Mouse (Mus musculus): ENCODE data around the gene Nek6.

Gene Nek6

DNA sequence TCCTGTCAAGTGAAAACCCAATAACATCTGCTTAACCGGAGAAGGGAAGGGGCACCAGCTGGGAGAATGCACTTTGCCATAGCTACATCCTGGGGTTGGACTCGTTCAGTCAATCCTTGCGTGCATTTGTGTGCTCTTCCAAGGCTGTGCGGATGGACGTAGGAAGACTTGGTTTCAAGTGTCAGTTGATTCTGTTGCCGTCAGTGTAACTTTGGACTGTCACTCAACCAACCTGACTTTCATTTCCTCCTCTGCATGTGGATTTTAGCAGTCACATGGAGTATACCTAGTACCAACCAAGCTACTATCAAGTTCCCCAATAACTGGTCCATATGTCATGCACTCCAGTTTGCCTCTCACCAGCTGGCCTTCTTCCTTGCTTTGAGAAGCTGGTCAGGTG, 33.5 kb downstream of the Nek6 start:
- POLR2A ChIA-PET: interaction anchor here (0.9 to 8.5 kb wide), 22 partner anchors 8 to 87 kb away, joined by 3 to 141 read pairs (median 5); no protein-coding TSS in a partner anchor
- CTCF ChIA-PET: interaction anchor here in 1 of 4 experiments (0.5 kb wide), 1 partner anchor 188 kb away, joined by 3 read pairs; no protein-coding TSS in a partner anchor

DNA sequence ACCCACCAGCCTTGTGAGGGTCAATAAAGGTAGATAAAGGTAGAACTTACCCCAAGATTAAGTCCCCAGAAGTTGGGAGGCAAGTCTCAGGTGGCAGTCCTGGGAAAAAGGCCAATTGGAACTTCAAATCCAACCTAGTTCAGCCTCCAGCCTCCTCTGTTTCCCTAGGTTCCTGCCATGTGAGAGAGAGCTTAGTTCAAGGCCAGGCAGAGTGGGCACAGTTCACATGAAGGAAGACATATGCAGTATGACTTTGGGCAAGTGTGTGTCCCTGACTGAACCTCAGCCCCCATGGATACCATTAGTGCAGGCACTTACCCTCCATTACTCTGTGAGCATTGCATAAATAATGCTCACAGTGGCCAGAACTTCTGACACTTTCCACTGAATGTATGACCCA, 34.3 kb downstream of the Nek6 start:
- CTCF ChIA-PET: interaction anchor here in 1 of 4 experiments (0.9 kb wide), 1 partner anchor 40 kb away, joined by 3 read pairs; no protein-coding TSS in a partner anchor
- POLR2A ChIA-PET: interaction anchor here in 3 of 4 experiments (0.6 to 8.5 kb wide), 33 partner anchors 8 to 125 kb away, joined by 3 to 141 read pairs (median 4); partner anchors contain the start of gene Nek6 (in 1 of the 3)

DNA sequence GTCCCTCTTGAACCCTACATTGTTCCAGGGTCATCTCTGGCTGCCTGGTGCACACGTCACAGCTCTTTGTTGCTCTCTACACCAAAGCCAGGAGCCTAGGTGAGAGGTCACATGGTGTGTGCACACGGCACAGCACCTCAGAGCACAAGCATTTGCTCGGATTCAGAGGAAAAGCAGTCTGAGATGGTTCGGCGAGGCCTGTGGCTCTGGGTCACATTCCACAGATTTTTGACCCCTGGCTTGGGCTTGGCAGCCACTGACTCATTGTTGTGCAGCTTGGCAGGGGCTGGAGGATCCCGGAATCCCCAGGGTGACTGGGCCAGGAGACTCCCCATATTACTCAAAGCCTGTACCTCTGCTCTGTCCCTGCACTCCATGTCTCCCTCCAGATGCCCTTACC, 34.8 kb downstream of the Nek6 start:
- CTCF ChIA-PET: interaction anchor here in 3 of 4 experiments (0.7 to 1.7 kb wide), 4 partner anchors 36 to 52 kb away, joined by 3 to 6 read pairs (median 4); no protein-coding TSS in a partner anchor
- POLR2A ChIA-PET: interaction anchor here in 3 of 4 experiments (0.6 to 8.5 kb wide), 34 partner anchors 8 to 125 kb away, joined by 3 to 141 read pairs (median 4); partner anchors contain the start of gene Nek6 (in 1 of the 3)

DNA sequence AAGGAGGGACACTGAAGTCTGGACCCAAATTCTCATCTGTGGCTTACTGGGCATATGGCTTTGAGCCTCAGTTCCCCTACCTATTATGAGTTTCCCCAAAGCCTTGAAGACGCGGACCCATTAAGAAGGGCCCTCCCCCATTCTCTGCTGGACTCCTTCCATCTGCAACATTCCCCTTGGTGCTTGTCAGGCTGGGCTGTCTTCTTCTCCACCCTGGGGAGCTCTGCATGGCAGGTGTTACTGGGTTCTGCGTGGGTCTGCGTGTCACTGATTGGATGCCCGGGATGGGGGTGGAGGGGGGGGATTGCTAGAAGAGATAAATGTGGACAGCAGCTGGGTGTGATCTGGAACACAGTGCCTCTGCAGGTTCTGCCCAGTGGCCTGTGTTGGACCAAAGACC, 35.3 kb downstream of the Nek6 start:
- ChIA-PET POLR2A (interaction anchor here in 3 of 4 experiments (1.0 to 8.5 kb wide), 24 partner anchors 9 to 73 kb away, joined by 3 to 141 read pairs (median 4); partner anchors contain the start of gene Nek6 (in 1 of the 3)), CTCF (interaction anchor here in 3 of 4 experiments (0.7 to 1.7 kb wide), 3 partner anchors 37 to 51 kb away, joined by 3 to 6 read pairs (median 4); no protein-coding TSS in a partner anchor)

DNA sequence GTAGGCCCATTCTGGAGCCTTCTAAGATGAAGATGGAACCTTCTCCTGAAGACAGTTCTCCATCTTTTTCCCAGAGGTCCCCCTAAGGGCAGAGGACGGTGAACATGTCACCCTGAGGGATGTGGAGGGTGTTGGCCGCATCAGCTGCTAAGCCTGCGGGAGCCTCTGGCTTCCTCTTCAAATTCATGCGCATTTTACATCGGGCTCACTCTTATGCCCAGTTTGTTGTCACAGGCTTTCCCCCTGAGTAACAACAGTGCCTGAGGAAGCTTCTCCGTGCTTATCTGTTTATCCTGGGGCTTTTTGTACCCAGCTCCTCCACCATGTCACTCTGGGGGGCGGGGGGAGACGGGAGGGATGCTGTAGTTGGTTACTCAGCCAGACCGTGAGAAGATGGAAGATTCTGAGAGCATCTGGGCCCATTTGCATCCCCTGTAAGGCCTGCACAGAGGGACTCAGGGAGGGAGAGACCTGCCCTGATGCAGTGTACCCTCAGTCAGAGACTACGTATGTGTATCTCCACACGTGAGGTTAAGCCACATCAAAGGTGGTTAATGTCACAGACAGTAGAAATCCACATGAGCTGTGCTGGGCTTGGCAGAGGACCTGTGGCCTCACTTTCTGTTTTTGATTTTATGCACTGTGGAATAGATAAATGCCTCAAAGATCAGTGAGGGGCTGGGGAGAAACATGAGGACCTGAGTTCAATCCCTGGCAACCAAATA, 36.5 kb downstream of the Nek6 start:
- CTCF ChIA-PET: interaction anchor here in 2 of 4 experiments (0.7 to 1.7 kb wide), 2 partner anchors 50 to 127 kb away, joined by 3 to 4 read pairs; no protein-coding TSS in a partner anchor
- POLR2A ChIA-PET: interaction anchor here (0.6 to 8.5 kb wide), 15 partner anchors 8 to 62 kb away, joined by 3 to 141 read pairs (median 4); no protein-coding TSS in a partner anchor

DNA sequence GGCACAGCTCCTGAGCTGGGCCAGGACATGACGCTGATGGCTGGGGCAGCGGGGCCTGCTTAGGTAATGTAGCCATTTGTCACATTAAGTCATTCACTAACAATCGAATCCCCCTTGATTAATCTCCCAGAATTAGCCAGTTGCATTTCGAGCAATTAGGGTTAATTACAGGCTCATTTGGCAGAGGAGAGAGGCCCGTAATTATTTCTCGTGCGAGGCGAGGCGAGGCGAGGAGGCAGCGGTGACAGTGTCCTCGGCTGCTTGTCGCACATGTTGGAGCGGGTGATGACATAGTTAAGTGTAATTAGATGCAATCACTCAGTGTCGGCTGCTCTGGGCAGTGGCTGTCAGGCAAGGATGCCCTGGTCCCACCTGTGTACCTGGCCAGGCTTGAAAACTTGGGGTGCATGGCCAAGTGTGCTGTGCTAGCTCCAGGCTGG, 40.6 kb downstream of the Nek6 start:
- POLR2A ChIA-PET: interaction anchor here in 2 of 4 experiments (0.5 to 8.5 kb wide), 7 partner anchors 10 to 137 kb away, joined by 3 to 141 read pairs (median 6); no protein-coding TSS in a partner anchor

DNA sequence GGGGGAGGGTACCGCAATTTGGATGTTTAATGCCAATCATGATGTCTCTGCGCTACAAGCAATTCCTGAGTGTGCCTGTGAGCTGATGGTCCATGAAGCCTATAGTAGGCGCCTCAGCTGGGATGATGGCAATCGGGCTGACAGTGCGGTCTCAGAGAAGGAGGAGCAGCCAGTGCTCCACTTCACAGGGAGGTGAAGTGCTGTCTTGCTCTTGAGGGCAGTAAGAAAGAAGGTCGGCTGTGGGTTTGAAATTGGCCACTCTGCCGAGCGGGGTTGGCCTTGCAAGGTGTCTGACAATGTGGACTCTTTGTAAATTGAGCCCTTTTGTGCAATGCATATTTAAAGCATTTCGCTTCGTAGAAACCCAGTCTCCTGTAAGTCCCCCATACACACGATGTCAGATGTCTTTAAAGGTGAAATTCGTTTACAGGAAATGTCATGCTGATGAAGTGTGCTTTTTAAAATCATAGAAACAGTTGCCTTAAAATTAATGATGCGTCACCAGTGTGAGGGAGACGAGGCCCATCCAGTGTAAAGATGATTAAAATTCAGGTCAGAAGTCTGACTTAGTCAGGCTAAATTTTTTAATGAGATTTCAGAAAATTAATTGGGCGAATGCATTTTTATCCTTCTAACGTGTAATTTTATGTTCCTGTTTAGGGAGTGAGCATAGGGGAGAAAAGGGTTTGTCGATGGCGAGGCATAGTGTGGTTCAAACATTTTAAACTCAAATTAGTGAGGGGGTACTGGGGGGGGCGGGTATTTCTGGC, 43.0 kb downstream of the Nek6 start:
- ChIA-PET POLR2A (interaction anchor here in 3 of 4 experiments (0.7 to 3.4 kb wide), 6 partner anchors 8 to 32 kb away, joined by 3 to 12 read pairs (median 4); no protein-coding TSS in a partner anchor), CTCF (interaction anchor here in 2 of 4 experiments (0.5 to 0.6 kb wide), 2 partner anchors 136 to 867 kb away, joined by 6 to 14 read pairs; no protein-coding TSS in a partner anchor)

More for the DNA sequence above, 40.6 kb downstream of the Nek6 start:
- CTCF ChIA-PET: no interaction called here

DNA sequence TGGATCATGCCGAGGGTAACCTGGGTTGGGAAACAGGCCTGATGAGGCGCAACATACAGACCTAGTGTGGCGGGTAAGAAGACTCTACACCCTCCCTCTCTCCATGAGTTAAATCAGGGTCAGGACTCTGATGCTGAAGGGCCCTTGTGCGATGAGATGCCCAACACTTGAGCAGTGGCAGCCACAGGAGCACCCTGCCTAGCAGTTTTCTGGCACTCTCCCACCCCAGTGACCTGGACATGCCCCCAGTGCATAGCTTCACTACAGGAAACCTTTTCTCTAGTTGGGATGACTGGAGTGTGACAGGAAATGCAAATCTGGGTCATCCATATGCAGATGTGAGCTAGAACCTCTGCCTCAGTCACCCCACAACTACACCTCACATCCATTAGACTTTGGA, 44.2 kb downstream of the Nek6 start:
- ChIA-PET CTCF (no interaction called here), POLR2A (interaction anchor here in 3 of 4 experiments (0.5 to 2.7 kb wide), 20 partner anchors 10 to 71 kb away, joined by 3 to 37 read pairs (median 4); partner anchors contain the start of gene Nek6 (in 1 of the 3))

DNA sequence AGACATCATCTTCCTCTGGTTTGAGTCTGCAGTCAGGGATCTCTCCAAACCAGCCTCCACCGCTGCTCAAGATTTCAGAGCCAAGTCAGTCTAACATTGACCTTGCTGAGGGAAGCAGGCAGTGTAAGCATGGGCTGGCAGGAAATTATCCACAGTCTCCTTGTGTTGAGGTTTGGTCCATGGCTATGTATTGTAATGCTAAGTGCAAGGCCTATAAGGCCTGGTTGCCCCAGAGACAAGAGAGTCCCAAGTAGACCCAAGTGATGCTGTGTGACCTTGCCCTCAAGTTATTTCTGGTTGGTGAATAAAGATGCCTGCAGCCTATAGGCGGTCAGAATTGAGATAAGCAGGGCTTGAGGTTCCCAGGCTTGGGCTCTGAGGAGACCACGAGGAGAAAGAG, 45.3 kb downstream of the Nek6 start:
- CTCF ChIA-PET: no interaction called here

DNA sequence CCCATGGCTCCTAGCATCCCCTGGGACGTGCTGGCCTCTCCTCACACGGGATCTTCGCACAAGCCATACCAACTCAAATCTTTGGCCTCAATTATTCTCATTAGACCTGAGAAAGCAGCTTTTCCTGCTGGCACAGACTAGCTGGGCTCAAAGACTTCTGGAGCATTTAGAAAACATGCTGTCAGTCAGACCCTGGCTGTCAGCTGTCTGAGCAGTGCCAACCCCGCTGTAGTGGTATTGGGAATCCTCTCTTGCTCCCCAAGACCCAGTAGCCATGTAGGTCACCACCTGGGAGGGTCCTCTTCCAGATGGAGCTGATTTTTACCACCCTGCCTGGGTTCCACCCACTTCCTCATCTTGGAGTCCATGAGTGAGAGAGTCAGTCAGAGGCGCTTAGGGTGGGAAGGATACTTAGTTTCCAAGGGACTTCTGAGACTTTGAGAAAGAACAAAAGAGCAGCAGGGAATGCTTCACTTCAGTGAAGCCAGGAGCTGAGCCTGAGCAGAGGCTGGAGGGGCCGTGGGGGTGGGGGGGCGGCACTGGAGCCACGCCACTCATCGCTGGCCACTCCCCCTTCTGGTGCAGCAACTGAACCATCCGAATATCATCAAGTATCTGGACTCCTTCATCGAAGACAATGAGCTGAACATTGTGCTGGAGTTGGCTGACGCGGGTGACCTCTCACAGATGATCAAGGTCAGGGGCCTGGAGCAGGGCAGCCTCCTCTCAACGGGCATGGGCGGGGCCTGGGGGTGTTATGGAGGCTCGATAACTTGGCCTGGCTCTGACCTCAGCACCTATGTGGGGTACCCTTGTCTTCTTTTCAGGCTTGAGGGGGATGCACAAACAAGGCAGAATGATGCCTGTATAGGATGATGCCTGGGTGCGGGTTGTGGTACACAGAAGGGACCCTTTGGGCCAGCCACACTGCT, 49.1 kb downstream of the Nek6 start:
- ChIA-PET CTCF (interaction anchor here in 3 of 4 experiments (0.7 to 1.3 kb wide), 4 partner anchors 23 to 130 kb away, joined by 3 to 5 read pairs (median 3); no protein-coding TSS in a partner anchor), POLR2A (interaction anchor here in 3 of 4 experiments (0.6 to 2.8 kb wide), 18 partner anchors 9 to 987 kb away, joined by 3 to 22 read pairs (median 4); no protein-coding TSS in a partner anchor)

More for the DNA sequence above, 45.3 kb downstream of the Nek6 start:
- POLR2A ChIA-PET: interaction anchor here in 2 of 4 experiments (1.1 to 2.7 kb wide), 9 partner anchors 11 to 53 kb away, joined by 3 to 37 read pairs (median 6); no protein-coding TSS in a partner anchor

DNA sequence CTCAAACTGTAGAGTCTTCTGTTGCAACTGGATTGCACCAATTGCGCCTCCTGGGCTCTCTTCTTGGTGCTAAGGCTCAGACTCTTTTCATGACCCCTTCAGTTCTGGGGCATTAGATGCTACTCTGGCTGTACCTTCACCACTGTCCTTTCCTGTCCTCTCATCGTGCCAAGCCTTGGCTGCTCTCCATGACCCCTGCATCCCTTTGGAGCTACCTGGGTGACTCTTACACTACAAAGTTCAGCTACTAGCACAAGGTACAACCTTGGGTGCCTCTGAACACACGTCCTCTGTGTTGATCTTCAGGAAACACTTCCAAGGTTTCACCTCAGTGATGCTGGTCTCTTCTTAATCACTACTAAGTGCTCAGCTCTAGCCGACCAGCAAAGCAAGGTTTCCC, 51.2 kb downstream of the Nek6 start:
- POLR2A ChIA-PET: interaction anchor here in 1 of 4 experiments (1.0 to 1.8 kb wide), 4 partner anchors 9 to 35 kb away, joined by 3 to 4 read pairs (median 4); no protein-coding TSS in a partner anchor
- CTCF ChIA-PET: no interaction called here

DNA sequence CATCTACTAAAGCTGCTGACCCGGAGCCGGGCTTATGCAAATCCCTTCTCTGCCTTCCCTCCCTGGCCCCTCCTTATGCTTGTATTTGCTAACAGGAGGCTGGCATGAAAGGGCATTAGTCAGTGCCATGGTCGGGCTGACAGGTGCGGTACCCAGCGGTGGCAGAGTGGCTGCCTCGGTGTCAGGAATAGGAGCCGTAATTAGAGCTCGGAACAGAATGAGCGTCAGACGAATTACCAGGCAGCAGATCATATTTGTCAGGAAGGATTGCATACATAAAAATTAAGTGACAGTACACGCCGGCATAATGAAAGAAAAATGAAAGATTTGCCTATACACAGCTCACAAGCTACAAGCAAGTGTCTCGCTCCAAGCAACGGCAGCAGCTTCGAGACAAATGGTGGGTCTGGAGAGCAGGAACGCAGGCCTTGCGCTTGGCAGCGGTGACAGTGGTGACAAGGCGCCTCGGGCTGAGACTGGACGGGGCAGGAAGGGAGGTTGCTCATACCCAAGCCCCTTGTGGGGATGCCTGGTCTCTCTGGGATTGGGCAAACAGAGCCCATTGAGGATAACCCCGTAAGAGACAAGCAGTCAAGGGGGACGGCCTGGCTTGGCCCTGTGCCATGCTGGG, 60.6 kb downstream of the Nek6 start:
- POLR2A ChIA-PET: interaction anchor here in 2 of 4 experiments (0.6 to 1.8 kb wide), 6 partner anchors 9 to 148 kb away, joined by 3 to 4 read pairs (median 3); no protein-coding TSS in a partner anchor

DNA sequence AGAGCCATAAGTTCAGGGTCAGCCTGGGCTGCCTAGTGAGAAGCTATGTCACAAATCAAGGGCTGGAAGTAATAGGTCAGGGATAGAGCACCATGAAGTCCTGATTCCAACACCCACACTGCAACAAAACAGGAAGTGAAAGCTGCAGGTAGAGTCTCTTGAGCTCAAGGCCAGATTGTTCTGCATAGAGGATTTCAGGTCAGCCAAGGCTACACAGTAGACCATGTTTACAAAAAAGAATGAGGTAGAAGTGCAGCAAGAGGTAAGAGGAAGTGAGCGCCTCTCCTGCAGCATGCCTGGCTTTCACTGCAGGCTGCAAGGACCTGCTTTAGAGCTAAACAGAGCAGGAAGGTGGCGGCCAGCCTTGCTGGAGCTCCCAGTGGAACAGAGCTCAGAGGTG, 63.3 kb downstream of the Nek6 start:
- ChIA-PET POLR2A (interaction anchor here in 3 of 4 experiments (1.0 to 1.5 kb wide), 7 partner anchors 8 to 39 kb away, joined by 3 to 8 read pairs (median 4); no protein-coding TSS in a partner anchor), CTCF (interaction anchor here in 1 of 4 experiments (0.5 kb wide), 1 partner anchor 140 kb away, joined by 3 read pairs; no protein-coding TSS in a partner anchor)

More for the DNA sequence above, 60.6 kb downstream of the Nek6 start:
- CTCF ChIA-PET: no interaction called here

DNA sequence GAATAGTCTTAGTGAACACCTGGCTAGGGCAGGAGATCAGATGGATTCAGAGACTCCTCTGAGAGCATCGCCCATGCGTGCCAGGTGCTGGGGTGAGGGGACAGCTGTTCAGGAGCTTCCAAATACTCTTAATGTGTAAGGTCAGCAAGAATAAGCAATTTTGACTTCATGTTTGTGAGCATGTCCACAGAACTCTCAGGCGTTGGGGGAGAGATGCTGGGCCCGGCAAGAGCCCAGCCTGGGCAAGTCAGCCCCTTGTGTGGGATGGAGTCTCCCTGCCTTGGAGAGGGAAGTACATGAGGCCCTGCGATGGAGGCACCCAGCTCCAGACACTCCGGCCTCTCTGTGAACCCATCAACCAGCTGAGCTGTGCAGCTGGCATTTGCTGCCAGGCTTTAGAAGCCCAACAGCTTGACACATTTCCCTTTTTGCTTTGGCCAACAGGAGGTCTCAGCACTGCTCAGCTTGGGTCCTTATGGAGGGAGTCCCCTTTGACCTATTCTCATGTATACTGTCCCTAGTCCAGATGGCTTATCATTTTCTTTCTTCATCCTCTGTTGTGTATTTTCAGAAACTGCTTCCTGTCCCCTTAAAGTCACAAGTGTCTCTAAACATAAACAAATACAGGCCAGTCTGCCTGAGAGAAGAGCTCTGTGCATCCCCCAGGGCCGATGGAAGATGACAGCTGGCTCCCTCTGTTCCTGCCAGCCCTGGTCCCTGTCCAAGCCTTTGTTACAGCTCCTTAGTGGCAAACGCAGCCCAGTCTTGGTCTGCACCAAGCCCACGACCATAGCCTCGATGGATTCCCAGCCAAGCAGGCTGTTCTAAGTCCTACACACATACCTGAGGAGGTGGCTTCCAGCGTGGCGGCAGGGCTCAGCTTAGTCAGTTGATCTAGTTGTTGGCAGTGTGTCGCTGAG, 67.4 kb downstream of the Nek6 start:
- POLR2A ChIA-PET: interaction anchor here in 3 of 4 experiments (1.0 to 2.8 kb wide), 9 partner anchors 10 to 111 kb away, joined by 3 to 13 read pairs (median 4); no protein-coding TSS in a partner anchor
- CTCF ChIA-PET: interaction anchor here in 3 of 4 experiments (0.6 to 2.4 kb wide), 10 partner anchors 11 to 419 kb away, joined by 3 to 9 read pairs (median 4); no protein-coding TSS in a partner anchor

DNA sequence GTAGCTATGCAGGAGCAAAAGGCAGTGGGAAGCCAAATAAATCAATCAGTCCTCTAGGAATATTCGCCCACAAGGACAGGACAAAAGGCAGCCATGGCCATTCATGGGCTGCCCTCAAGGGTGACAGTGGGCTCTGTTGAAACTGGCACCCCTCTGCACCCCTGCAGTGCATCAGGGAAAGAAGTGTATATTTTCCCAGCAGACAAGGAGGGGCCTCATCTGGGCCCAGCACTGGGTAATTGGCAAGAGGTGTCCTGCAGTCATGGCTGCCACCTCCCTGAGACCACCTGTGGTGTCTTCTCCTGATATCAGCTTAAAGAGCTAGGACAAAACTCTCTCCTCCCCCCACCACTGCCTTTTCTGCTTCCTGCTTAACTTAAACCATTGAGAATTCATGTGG, 68.1 kb downstream of the Nek6 start:
- POLR2A ChIA-PET: interaction anchor here in 2 of 4 experiments (1.4 to 2.8 kb wide), 3 partner anchors 12 to 44 kb away, joined by 6 to 13 read pairs (median 7); no protein-coding TSS in a partner anchor
- CTCF ChIA-PET: interaction anchor here in 3 of 4 experiments (0.6 to 2.4 kb wide), 4 partner anchors 18 to 217 kb away, joined by 3 to 9 read pairs (median 6); no protein-coding TSS in a partner anchor
